Mouse (Mus musculus) liver, postnatal 0 days (tissue): ENCODE data around the gene Cbfb. TPM values are rescaled to one million over a fixed set of nuclear protein-coding genes. Genes with fewer than 3 reads are reported as not detected.
A peak's percentile ranks its signal among the peaks of the same experiment; 100 is the strongest.

Source experiments
- ATAC-seq: fragments of 200-750 bp; cut with Nextera tagmentation; 2 replicates; pipeline ENCODE4 v1.8.0; 2017; ENCODE audit warnings: mild to moderate bottlenecking, moderate library complexity
- DNase-seq: peaks from one replicate; pipeline ENCODE4 v3.0.0-alpha.2; 2016
- H3K27ac ChIP-seq: fragments of 300-500 bp; sonication (generic); 2 replicates; pipeline ENCODE4 v1.5.1; 2014; ENCODE audit warnings: antibody characterized with exemption, moderate library complexity, mild to moderate bottlenecking, low read depth
- H3K27me3 ChIP-seq: fragments of 300-500 bp; sonication (generic); 2 replicates; pipeline ENCODE4 v1.6.1; 2014; ENCODE audit warnings: low read length, control low read depth, mixed read lengths; ENCODE audit not compliant: insufficient read depth
- H3K36me3 ChIP-seq: fragments of 300-500 bp; sonication (generic); replicated peaks from 2 replicates; pipeline ENCODE4 v1.6.1; 2014; ENCODE audit warnings: mild to moderate bottlenecking, control low read depth, low read length, moderate library complexity, mixed read lengths; ENCODE audit not compliant: insufficient read depth
- H3K4me1 ChIP-seq: fragments of 300-500 bp; sonication (generic); 2 replicates; pipeline ENCODE4 v1.6.1; 2014; ENCODE audit warnings: antibody characterized with exemption, mild to moderate bottlenecking, control low read depth; ENCODE audit not compliant: insufficient read depth
- H3K4me2 ChIP-seq: fragments of 300-500 bp; sonication (generic); 2 replicates; pipeline ENCODE4 v1.6.1; 2014; ENCODE audit warnings: low read depth, mild to moderate bottlenecking, low read length, moderate library complexity, mixed read lengths
- H3K4me3 ChIP-seq: fragments of 300-500 bp; sonication (generic); 2 replicates; pipeline ENCODE4 v1.5.1; 2014; ENCODE audit warnings: low read depth, low read length
- H3K9ac ChIP-seq: fragments of 300-500 bp; sonication (generic); replicated peaks from 2 replicates; pipeline ENCODE4 v1.6.1; 2014; ENCODE audit warnings: mild to moderate bottlenecking, moderate library complexity
- H3K9me3 ChIP-seq: fragments of 300-500 bp; sonication (generic); 2 replicates; pipeline ENCODE4 v1.6.1; 2016; ENCODE audit warnings: mild to moderate bottlenecking, control low read depth, low read length, mixed read lengths
- CTCF ChIP-seq: sonication (generic); IDR thresholded peaks from 2 replicates; pipeline ENCODE4 v1.5.1; 2016; ENCODE audit warnings: antibody characterized with exemption, low read depth
- EP300 ChIP-seq: IDR thresholded peaks from 2 replicates; pipeline ENCODE4 v1.6.1; 2016; ENCODE audit warnings: antibody characterized with exemption, low read depth, mild to moderate bottlenecking
- WGBS: fragments of 180-500 bp; shearing (Covaris S2); extraction: QIAGEN DNeasy Blood & Tissue Kit; methylation state at CpG from one replicate; pipeline ENCODE4 v1.1.7; 2014; ENCODE audit not compliant: insufficient replicate concordance; 5-methylcytosine and 5-hydroxymethylcytosine counted together
- polyA plus RNA-seq: library from polyadenylated mRNA; unstranded; fragments of >200 nt; fragmentation: Nextera tagmentation; extraction: Ambion mirVana; gene quantifications from 2 replicates; pipeline ENCODE4 v1.2.1, GENCODE M21; 2015

The Cbfb gene
- polyA plus RNA-seq, 1 experiment from 2014 or later, result 10.7 TPM

DNA sequence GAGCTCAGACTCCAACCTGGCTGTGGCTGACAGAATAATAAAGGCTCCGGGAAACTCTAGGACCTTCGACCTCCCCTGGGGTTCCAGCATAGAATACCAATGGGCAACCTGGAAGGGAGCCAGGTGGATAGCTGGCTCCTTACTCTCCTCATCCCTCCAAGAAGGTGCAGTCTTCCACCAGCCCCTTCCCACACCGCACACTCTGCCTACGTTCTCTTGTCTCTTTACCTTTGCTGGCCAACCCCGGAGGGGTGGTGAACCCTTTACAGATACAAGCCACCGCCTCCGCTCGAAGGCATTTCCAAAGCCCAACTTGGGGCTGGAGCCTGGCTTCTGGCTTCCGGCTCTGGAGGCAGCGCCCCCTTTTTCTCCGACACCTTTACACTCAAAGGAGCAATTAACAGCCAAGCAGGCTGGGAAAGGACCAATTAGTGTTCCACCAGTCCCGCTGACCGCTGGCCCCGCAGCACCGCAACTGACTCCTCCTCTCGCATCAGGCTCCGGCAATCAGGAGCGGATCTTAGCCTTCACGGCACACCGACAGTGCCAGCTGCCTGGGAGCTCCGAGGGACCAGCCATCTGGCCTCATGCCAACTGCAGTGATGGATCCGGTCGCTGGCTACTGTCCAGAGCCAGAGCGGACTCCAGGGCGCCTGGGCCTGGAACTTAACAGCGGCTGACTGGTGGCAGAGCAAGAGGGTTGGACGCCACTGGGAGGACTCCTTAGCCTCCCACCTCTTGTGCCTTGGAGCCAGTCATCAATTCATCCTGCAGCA lies 17.7 kb upstream of the Cbfb start:
- Histone ChIP-seq H3K27ac (peak overlapping the region; percentile 50), H3K27me3 (no peaks in the 10 kb centered on the region), H3K4me1 (no peaks in the 10 kb centered on the region; the same call in 1 of the 2 replicates), H3K4me2 (peak overlapping the region; percentile 54), H3K36me3 (no peaks in the 10 kb centered on the region), H3K9ac (peak overlapping the region; percentile 36), H3K4me3 (peak overlapping the region; percentile 24), H3K9me3 (no peaks in the 10 kb centered on the region)
- peak; percentile 93 for ATAC-seq
- WGBS, result 12% methylated on average over 27 of the region's 27 CpGs
- TF ChIP-seq CTCF (no peak), EP300 (no peak)
- peak; percentile 88 for DNase-seq

DNA sequence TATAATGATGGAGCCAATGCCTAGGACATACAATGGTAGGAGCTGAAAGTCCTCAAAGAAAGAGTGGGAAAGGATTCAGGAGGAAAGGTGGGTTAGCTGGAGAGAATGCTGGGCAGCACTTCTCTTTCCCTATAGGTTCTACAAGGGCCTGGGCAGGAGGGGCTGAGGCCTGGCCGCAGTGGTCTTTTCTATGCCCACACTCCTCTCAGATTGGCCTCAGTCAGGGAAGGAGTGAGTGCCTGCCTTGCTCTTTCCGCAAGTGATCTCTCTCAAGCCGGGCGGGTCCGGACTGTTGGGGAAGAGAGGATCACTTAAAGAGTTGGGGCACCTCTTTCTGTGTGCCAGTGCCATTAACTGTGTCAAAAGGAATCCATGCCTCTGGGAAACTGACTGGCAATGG lies 16.2 kb upstream of the Cbfb start:
- Histone ChIP-seq H3K36me3 (no peaks in the 10 kb centered on the region), H3K4me1 (no peaks in the 10 kb centered on the region; the same call in 1 of the 2 replicates), H3K4me3 (no peak overlapping the region), H3K27ac (no peak overlapping the region), H3K9ac (no peak overlapping the region), H3K9me3 (no peaks in the 10 kb centered on the region), H3K27me3 (no peaks in the 10 kb centered on the region), H3K4me2 (no peak overlapping the region)
- no peak for DNase-seq
- no peak for TF ChIP-seq CTCF
- TF ChIP-seq EP300, result no peak
- ATAC-seq, result no peak
- 76% methylated on average over 5 of the region's 5 CpGs for WGBS

GRCm38 (mm10) chr8:105155091-105155745 lies 15.3 kb upstream of the Cbfb start:
- no peak overlapping the region for H3K4me2 ChIP-seq
- 63% methylated on average over 6 of the region's 6 CpGs for WGBS
- no peak overlapping the region for H3K27ac ChIP-seq
- no peak for TF ChIP-seq EP300
- no peak for TF ChIP-seq CTCF
- no peaks in the 10 kb centered on the region for H3K36me3 ChIP-seq
- DNase-seq (no peak), ATAC-seq (no peak)
- H3K27me3 ChIP-seq, result no peaks in the 10 kb centered on the region
- no peaks in the 10 kb centered on the region; the same call in 1 of the 2 replicates for H3K4me1 ChIP-seq
- no peaks in the 10 kb centered on the region for H3K9me3 ChIP-seq
- no peak overlapping the region for H3K9ac ChIP-seq
- H3K4me3 ChIP-seq, result no peak overlapping the region

- H3K9me3 ChIP-seq, result no peaks in the 10 kb centered on the region
- DNase-seq, result peak; percentile 59
- no peaks in the 10 kb centered on the region for H3K36me3 ChIP-seq
- H3K4me2 ChIP-seq, result no peak overlapping the region
- TF ChIP-seq EP300 (no peak), CTCF (peak; percentile 73)
- no peak overlapping the region for H3K27ac ChIP-seq
- no peaks in the 10 kb centered on the region for H3K27me3 ChIP-seq
- H3K4me1 ChIP-seq, result no peaks in the 10 kb centered on the region; the same call in 1 of the 2 replicates
- 41% methylated on average over 10 of the region's 10 CpGs for WGBS
- no peak overlapping the region for H3K9ac ChIP-seq
- no peak overlapping the region for H3K4me3 ChIP-seq
- ATAC-seq, result no peak
These were observed 12.9 kb upstream of the Cbfb start for GRCm38 (mm10) chr8:105157555-105157954.

GRCm38 (mm10) chr8:105158084-105158483 lies 12.4 kb upstream of the Cbfb start:
- Histone ChIP-seq H3K4me3 (no peak overlapping the region), H3K27me3 (no peaks in the 10 kb centered on the region), H3K9me3 (no peaks in the 10 kb centered on the region), H3K4me2 (no peak overlapping the region), H3K27ac (no peak overlapping the region), H3K4me1 (no peaks in the 10 kb centered on the region; the same call in 1 of the 2 replicates), H3K9ac (no peak overlapping the region), H3K36me3 (no peaks in the 10 kb centered on the region)
- TF ChIP-seq CTCF (no peak), EP300 (no peak)
- 62% methylated on average over 3 of the region's 3 CpGs for WGBS
- ATAC-seq, result peak; percentile 35; the same call in 1 of the 2 replicates
- DNase-seq, result no peak

GRCm38 (mm10) chr8:105161121-105161652 lies 9.3 kb upstream of the Cbfb start:
- no peaks in the 10 kb centered on the region for H3K4me1 ChIP-seq
- TF ChIP-seq CTCF, result no peak
- H3K9ac ChIP-seq, result no peak overlapping the region
- no peaks in the 10 kb centered on the region for H3K27me3 ChIP-seq
- H3K36me3 ChIP-seq, result no peaks in the 10 kb centered on the region
- DNase-seq (no peak), ATAC-seq (no peak)
- H3K4me2 ChIP-seq, result no peak overlapping the region
- no peaks in the 10 kb centered on the region for H3K9me3 ChIP-seq
- H3K4me3 ChIP-seq, result no peak overlapping the region
- WGBS, result 48% methylated on average over 3 of the region's 3 CpGs
- H3K27ac ChIP-seq, result no peak overlapping the region
